Comparison of ENCODE assay signal across 10 mouse cellular contexts in the genomic region with DNA sequence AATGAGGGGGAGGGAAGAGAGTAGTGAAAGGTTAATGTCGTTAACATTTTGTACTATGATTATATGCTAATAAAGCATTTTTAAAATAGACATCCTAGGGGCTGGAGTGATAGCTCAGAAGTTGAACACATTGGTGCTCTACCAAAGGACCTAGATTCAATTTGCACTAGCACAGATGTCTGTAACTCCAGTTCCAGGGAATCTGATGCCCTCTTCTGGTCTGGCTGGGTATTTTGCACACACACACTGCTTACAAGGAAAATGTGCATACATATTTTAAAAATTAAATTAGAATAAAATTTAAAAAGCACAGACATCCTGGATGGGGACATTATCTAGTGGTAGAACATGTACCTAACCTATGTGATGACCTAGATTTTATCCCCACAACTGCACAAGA.
DNase-seq lines count a peak whose midpoint lies in the region; ATAC-seq and TF ChIP-seq lines count a peak whose summit lies in the region.
"Had no signal": no experiment of that assay in that cellular context is flagged by ENCODE, and none has a peak within 500 bp of the region (broad histone marks: within the 10 kb centered on the region; RNA-seq: fewer than 3 reads in every experiment).

No protein-coding gene starts in this region.

- H3K4me2 ChIP-seq in kidney, embryonic 14.5 days (replicated peaks; ENCODE audit: low read depth, low read length): no peak overlapping the region
- no peak overlapping the region for H3K4me2 ChIP-seq in intestine, embryonic 16.5 days (ENCODE audit: low read depth, low read length)
- H3K4me2 ChIP-seq: hindbrain, embryonic 15.5 days; midbrain, embryonic 12.5 days had no signal

- H3K27ac ChIP-seq in kidney, adult 2 months (ENCODE audit: insufficient read depth, low read depth, low read length): no peak overlapping the region
- H3K27ac ChIP-seq in kidney, embryonic 14.5 days (ENCODE audit: low read depth, low read length): no peak overlapping the region
- H3K27ac ChIP-seq in embryonic facial prominence, embryonic 10.5 days (replicated peaks): no peak overlapping the region
- H3K27ac ChIP-seq in intestine, embryonic 16.5 days (ENCODE audit: low read length): no peak overlapping the region
- H3K27ac ChIP-seq: hindbrain, embryonic 15.5 days; midbrain, embryonic 12.5 days had no signal

- H3K9me3 ChIP-seq in kidney, embryonic 14.5 days (ENCODE audit: control insufficient read depth, low read length): no peaks in the 10 kb centered on the region
- H3K9me3 ChIP-seq in embryonic facial prominence, embryonic 10.5 days: no peaks in the 10 kb centered on the region
- no peaks in the 10 kb centered on the region for H3K9me3 ChIP-seq in intestine, embryonic 16.5 days (ENCODE audit: control insufficient read depth, low read length)
- H3K9me3 ChIP-seq: hindbrain, embryonic 15.5 days; midbrain, embryonic 12.5 days had no signal

- H3K4me1 ChIP-seq in kidney, adult 2 months (ENCODE audit: control insufficient read depth, insufficient read depth, low read length): no peaks in the 10 kb centered on the region
- no peaks in the 10 kb centered on the region for H3K4me1 ChIP-seq in kidney, embryonic 14.5 days (ENCODE audit: control insufficient read depth, insufficient read depth, low read length)
- no peaks in the 10 kb centered on the region for H3K4me1 ChIP-seq in embryonic facial prominence, embryonic 10.5 days
- H3K4me1 ChIP-seq in intestine, embryonic 16.5 days (ENCODE audit: control insufficient read depth, insufficient read depth, low read length): no peaks in the 10 kb centered on the region
- H3K4me1 ChIP-seq: hindbrain, embryonic 15.5 days; midbrain, embryonic 12.5 days had no signal

- H3K9ac ChIP-seq in kidney, embryonic 14.5 days (ENCODE audit: low read depth, low read length): no peak overlapping the region
- H3K9ac ChIP-seq in intestine, embryonic 16.5 days (ENCODE audit: low read depth, low read length): no peak overlapping the region
- H3K9ac ChIP-seq: hindbrain, embryonic 15.5 days; midbrain, embryonic 12.5 days had no signal

- no peaks in the 10 kb centered on the region for H3K36me3 ChIP-seq in kidney, adult 2 months (ENCODE audit: control insufficient read depth, insufficient read depth, low read length)
- H3K36me3 ChIP-seq in kidney, embryonic 14.5 days (ENCODE audit: control insufficient read depth, insufficient read depth, low read length): no peaks in the 10 kb centered on the region
- H3K36me3 ChIP-seq in embryonic facial prominence, embryonic 10.5 days (replicated peaks): no peaks in the 10 kb centered on the region
- H3K36me3 ChIP-seq in intestine, embryonic 16.5 days (ENCODE audit: control insufficient read depth, insufficient read depth, low read length): no peaks in the 10 kb centered on the region
- H3K36me3 ChIP-seq: hindbrain, embryonic 15.5 days; midbrain, embryonic 12.5 days had no signal

- peak; percentile 41; the same call in 1 of the 2 replicates for TF ChIP-seq CTCF in kidney, adult 2 months (conservative IDR thresholded peaks at IDR 0.05; ENCODE audit: insufficient read depth, insufficient read length, low read depth, low read length)

- H3K27me3 ChIP-seq in kidney, adult 2 months (replicated peaks; ENCODE audit: control insufficient read depth, insufficient read depth, low read length): no peaks in the 10 kb centered on the region
- no peaks in the 10 kb centered on the region; the same call in 1 of the 2 replicates for H3K27me3 ChIP-seq in kidney, embryonic 14.5 days (ENCODE audit: control insufficient read depth, insufficient read depth, low read length)
- peaks cover 24% of the 10 kb centered on the region for H3K27me3 ChIP-seq in embryonic facial prominence, embryonic 10.5 days (replicated peaks; ENCODE audit: low read depth, poor library complexity, severe bottlenecking)
- H3K27me3 ChIP-seq in intestine, embryonic 16.5 days (replicated peaks; ENCODE audit: control insufficient read depth, insufficient read depth, low read length): no peaks in the 10 kb centered on the region
- H3K27me3 ChIP-seq: hindbrain, embryonic 15.5 days; midbrain, embryonic 12.5 days had no signal

- TF ChIP-seq POLR2A in kidney, adult 2 months (IDR thresholded peaks at IDR 0.05; ENCODE audit: low read depth, low read length): no peak

- H3K4me3 ChIP-seq in kidney, adult 2 months (ENCODE audit: insufficient read depth, low read depth, low read length): no peak overlapping the region
- no peak overlapping the region for H3K4me3 ChIP-seq in kidney, embryonic 14.5 days (ENCODE audit: low read length)
- H3K4me3 ChIP-seq in embryonic facial prominence, embryonic 10.5 days: no peak overlapping the region
- H3K4me3 ChIP-seq in intestine, embryonic 16.5 days (ENCODE audit: low read length): no peak overlapping the region
- H3K4me3 ChIP-seq: hindbrain, embryonic 15.5 days; midbrain, embryonic 12.5 days had no signal

- 13% methylated on average over 1 of the region's 1 CpGs for WGBS in kidney, adult 2 months
- 50% methylated on average over 1 of the region's 1 CpGs for WGBS in kidney, embryonic 14.5 days
- 19% methylated on average over 1 of the region's 1 CpGs for WGBS in embryonic facial prominence, embryonic 10.5 days
- WGBS in intestine, embryonic 16.5 days: 29% methylated on average over 1 of the region's 1 CpGs

- no peak for ATAC-seq in kidney, embryonic 14.5 days (ENCODE audit: low FRiP score, low TSS enrichment)
- no peak for ATAC-seq in intestine, embryonic 16.5 days

- DNase-seq in kidney, adult 2 months: peak; percentile 46
- peak; percentile 54 for DNase-seq in 416B (ENCODE audit: low read depth)
- peak; percentile 3 for DNase-seq in ES-CJ7 (ENCODE audit: low read depth, low spot score)
- peak; percentile 13 for DNase-seq in embryonic facial prominence, embryonic 10.5 days (ENCODE audit: low spot score)
- peak; percentile 6 for DNase-seq in right cerebral cortex, postnatal 4 days
- no peak for DNase-seq in gastrocnemius, adult 8-10 months (ENCODE audit: low spot score in 2 of 2)

Comparison
In these comparisons a context has a peak if more than half of its experiments do, and no peak if none do; other contexts are left out.
1. DNase-seq: peak in kidney, adult 2 months (single experiment), 416B (single experiment), ES-CJ7 (single experiment), embryonic facial prominence, embryonic 10.5 days (single experiment) and right cerebral cortex, postnatal 4 days (single experiment); none in gastrocnemius, adult 8-10 months (0 of 2).